Mouse (Mus musculus): ENCODE data around the gene Drc3. TPM values are rescaled to one million over a fixed set of nuclear protein-coding genes. Genes with fewer than 3 reads are reported as not detected.

Drc3 gene
- total RNA-seq, 2 experiments from 2014 or later = 0.73 to 1.6 TPM

DNA sequence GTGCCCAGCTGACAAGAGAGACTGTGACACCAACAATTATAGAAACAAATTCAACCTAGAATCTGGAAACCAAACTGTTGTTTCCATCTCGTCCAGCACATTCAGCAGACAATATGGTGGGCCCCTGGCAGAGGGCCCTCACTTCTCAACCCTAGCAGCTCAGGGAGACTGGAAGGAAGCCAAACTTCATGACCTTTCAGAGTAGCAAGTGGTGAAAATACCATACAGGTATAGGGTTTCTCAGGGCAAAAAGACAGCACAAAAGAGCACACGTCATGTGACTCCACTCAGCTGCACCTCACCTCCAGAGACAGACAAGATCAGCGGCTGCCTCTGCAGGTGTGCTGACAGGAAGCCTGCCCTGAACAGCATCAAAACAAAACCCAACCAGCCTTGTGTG is 19.0 kb upstream of the Drc3 start:
- no peak for DNase-seq (ENCODE audit: low spot score in 2 of 2)

DNA sequence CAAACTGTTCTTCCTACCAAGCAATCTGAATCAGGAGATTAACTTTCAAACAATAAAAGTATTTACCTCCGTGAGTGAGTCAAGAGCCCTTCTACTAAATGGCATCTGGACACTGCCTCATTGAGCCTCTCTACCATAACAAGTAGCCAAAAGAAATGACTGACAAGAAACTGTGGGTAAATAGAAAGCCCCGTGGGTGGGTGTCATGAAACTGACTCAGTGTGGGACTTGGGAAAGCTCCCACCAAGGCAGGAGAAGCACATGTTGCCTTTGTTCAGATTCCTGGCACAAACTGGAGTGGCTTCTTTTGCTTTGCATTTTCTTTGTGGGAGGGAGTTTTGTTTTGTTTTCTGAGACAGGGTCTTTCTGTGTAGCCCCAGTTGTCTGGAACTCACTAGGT is 17.4 kb upstream of the Drc3 start:
- DNase-seq (ENCODE audit: low spot score in 2 of 2) = no peak

DNA sequence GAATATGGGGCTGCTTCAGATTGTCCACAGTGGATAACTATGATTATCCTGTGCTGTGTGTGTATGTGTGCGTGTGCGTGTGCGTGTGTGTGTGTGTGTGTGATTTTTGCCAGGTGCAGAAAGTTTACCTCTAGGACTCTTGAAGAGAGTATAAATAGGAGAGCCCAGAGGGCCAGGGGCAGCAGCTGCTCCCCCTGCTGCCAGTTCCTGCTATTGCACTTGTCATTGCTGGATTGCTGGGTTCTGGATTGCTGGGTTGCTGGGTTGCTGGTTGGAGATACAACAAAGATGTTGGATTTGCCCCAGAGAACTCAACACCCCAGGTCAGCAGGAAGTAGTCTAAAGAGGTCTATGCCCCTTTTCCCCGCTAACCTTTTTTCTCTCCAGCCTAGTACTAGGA is 14.8 kb upstream of the Drc3 start:
- peak; percentile 49 to 53 for DNase-seq (ENCODE audit: low spot score in 2 of 2)

DNA sequence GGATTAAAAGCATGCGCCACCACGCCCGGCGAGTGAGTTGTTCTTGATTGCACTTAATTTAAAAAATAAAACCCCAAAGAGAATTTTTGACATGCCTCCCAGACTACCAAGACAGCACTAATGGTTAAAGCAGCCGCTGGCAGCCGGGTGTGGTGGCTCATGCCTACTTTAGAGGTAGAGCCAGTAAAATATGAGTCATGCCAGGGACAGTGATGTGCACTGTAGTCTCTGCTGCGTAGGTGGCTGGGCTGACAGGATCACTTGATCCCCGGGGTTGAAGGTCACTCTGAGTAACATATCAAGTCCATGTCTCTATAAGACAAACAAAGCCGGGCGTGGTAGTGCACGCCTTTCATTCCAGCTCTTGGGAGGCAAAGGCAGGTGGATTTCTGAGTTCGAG is 13.8 kb upstream of the Drc3 start:
- DNase-seq (ENCODE audit: low spot score in 2 of 2) = no peak

DNA sequence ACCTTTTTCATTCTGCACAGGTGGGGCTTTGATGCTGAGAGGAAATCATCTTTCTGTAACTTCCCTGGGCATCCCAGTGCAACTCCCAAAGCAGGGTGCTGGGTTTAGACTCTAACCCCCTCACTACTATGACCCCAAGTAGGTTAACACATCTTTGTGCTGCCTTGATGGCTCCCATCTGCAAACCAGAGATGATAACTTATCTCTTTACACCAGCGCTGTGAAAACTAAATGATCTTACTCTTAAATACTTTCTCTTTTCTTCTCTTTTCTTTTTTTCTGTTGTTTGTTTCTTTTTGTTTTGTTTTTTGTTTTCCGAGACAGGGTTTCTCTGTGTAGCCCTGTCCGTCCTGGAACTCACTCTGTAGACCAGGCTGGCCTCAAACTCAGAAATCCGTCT is 7.3 kb upstream of the Drc3 start:
- DNase-seq (ENCODE audit: low spot score in 2 of 2) = no peak

DNA sequence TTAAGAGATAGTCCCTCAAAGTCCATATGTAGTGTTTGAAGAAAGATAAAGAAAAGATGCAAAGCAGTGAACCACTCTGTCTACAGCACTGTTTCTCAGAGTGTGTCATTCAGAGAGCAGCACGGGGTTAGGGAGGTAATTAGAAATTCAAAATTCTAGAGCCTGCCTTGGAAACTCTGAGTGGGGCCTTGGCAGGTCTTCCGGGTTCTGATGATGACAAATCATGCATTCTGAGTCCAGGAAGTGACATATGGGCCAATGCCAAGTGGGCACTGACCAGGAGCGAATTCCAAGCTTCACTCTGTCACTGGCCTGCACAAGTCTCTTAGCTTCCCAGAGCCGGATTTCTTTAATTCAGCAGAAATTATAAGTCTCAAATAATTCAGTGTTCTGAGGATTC is 6.6 kb upstream of the Drc3 start:
- DNase-seq (ENCODE audit: low spot score in 2 of 2) = peak; percentile 45 to 46

DNA sequence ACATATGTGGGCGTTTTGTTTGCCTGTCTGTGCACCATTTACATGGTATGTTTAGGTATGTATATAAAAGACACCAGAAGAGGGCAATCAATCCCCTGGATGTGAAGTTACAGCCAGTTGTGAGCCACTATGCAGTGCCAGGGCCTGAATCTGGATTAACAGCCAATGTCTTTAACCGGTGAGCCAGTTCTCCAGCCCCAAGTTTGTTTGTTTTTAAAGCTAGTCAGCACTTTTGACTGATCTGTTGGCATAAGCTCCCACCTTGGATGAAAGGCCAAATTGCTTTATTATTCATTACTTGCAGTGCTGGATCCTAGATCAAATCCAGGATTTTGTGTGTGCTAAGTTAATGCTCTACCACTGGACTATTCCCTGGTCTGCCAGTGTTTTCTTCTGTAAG is 1.7 kb upstream of the Drc3 start:
- DNase-seq (ENCODE audit: low spot score in 2 of 2) = no peak

DNA sequence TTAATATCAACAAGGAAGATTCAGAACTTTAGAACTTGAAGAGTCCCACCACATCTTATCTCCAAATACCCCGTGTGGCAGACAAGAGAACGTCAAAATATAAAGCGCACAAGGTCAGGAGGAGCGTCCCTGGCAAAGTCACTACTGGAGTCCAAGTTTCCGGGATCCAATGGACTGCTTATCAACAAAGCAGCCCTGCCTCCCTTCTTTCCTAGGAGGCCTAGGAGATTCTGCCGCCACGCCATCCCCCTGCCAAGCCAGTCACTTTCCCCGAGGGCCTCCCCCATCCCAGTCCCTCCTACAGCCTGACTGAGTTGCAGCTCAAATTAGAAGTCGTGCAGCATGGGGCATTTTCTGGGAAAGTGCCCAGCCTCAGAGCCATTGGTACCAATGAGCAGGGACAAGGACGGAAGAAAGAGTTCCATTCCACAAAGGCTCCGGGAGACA is 1.2 kb upstream of the Drc3 start:
- no peak for DNase-seq (ENCODE audit: low spot score in 2 of 2)

DNA sequence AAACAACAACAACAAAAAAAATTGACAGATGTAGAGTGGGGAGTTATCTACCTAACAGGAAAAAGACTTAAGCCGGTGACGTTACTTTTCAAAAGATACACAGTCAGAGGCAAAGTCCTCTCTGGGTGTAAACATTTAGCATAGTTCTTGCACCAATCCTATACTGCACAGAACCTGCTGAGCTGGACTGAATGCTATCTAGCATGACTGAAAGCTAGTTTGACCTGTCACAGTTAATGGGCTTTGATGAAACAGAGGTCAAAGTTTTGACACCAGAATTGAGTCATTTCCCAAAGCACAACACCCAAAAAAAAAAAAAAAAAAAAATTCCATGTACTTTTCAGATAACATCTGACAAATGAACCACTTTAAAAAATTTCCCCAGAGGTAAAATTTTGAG is 2.8 kb downstream of the Drc3 start:
- no peak for DNase-seq (ENCODE audit: low spot score in 2 of 2)

DNA sequence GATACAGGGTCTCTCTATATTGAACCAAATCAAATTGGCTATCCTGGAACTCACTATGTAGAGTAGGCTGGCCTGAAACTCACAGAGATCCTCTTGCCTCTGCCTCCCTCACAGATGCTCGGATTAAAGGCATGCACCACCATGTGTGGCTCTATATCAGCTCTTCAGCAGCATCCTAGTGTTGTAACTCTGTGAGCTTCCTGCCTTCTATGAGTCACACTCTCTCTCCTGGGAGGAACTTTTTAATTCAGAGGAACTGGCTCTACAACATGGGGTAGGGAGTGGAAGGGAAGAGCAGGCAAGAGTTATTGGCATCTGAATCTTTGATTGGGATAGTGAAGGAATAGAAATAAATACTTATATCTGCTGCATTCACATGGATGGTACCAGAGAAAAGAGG is 4.0 kb downstream of the Drc3 start:
- no peak for DNase-seq (ENCODE audit: low spot score in 2 of 2)

DNA sequence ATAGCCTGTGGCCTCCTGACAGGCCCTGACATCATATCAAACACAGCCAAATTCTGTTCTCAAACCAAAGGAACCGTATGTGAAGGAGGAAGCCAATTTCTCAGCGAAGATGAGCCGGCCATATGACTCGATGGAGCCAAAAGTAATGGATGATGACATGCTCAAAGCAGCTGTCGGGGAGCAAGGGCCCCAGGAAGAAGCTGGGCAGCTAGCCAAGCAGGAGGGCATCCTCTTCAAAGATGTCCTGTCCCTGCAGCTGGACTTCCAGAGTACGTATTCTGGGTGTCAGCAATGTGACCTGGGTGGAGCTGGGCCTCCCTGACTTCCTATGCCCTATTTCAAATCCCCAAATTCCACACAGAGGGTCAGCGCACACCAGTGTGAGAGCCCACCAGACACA is 5.4 kb downstream of the Drc3 start:
- DNase-seq (ENCODE audit: low spot score in 2 of 2) = no peak

DNA sequence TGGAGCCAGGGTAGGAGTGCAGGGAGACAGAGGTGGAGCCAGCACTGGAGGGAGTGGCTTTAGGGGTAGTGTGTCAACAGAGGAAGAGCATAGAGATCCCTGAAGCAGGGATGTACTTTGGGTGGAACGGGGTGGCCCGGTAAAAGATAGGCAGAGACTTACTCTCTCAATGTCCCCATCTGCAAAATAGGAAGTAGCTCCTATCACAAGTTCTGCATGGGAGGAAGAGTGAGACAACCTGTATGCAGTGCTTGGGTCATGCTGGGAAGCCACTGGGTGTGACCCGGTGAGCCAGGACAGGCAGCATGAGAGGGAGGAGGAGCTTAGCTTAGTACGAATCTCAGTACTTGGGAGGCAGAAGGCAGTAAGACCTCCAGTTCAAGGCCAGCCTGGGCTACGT is 6.0 kb downstream of the Drc3 start:
- no peak for DNase-seq (ENCODE audit: low spot score in 2 of 2)

DNA sequence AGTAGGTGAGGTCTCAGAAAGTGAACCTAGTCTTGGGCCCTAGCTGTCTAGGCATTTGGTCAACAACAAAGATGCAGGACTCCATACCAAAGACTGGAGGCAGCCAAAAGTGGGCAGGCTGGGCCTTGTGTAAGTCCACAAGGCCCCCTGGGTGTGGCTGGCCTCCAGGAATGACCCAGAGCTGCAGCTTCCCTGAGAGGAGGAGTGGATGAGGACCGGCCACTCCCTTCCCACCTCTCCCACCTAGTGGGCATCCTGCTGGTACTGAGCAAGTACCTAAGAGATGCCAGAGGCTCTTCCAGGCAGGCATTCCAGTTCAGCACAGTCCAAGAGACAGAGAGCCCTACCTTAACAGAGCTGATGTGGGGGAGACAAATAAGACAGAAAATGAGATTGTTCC is 6.8 kb downstream of the Drc3 start:
- no peak for DNase-seq (ENCODE audit: low spot score in 2 of 2)

DNA sequence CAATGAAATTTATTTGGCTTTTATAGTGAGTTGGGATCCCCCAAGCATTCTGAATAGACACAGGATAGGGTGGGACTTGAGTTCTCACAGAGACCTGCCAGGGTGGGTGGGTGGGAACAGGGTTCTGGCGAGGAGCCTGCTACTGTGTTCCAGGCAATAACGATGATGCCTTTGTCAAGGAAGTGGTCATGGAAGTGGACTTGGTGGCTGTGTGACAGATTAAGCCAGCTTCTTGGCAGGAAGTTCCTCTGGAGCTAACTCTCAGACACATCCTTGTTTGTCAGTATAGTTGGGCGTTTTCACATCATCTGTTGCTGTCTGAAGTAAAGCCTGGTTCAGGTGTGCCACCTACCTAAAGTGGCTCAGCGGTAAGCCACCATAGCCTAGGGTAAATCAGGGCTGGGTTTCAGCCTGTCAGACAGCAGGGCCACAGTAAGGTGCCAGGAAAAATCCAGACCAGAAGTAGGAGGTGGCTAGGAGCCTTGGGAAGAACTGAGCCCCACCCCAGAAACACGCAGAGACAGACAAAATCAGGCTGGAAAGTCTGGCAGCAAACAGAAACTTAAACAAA is 7.6 kb downstream of the Drc3 start:
- DNase-seq (ENCODE audit: low spot score in 2 of 2) = no peak

DNA sequence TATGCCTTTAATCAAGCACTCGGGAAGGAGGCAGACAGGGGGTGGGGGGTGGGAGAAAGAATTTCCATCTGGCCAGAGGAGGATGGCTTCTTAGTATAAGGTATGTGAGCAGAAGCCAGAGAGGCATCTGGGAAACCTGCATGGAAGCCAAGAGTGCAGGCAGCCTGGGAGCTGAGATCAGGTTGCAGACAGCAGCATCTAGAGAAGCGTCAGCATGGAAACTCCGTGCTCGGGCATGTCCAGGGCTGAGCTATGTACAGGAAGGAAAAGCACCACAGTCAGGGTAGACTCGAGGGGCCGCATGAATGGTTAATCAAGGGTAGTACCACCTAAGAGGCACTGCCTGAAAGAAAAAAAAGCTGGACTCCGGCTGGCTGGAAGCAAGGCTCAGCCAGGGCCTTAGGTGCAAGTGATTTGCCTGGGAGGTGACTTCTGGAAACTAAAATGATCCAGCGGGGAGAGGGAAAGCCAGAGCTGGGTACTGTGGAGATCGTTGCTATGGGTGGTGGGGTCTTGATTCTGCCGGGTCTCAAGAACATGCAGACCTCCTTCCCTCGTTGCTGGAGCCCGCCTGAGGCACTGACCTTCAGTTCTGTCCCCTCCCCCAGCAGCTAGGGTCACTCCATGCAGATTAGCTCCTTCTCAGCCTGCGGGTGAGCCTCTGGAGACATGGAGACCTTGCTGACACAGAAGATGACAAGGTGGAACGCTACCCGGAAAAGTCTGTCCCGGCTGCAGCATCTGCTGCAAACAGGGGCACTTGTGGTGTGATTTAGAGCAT is 13.3 kb downstream of the Drc3 start:
- no peak for DNase-seq (ENCODE audit: low spot score in 2 of 2)

DNA sequence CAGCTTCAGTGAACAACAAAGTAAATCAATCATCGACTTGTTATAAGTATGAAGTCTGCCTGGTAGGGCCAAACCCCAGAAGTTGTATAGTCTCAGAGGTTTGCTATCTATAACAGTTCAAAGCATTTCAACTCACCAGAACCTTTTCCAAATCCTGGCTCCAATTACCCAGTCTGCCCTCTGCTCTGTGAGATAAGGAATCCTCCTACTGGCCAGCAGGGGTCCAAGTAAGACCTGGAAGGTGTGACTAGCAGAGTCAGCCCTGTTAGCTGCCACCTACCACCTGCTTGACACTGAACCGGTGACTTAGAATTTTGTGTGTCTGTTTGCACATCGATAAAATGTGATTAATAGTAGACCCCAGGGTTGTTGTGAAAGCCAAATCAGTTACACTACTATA is 14.1 kb downstream of the Drc3 start:
- DNase-seq (ENCODE audit: low spot score in 2 of 2) = no peak

DNA sequence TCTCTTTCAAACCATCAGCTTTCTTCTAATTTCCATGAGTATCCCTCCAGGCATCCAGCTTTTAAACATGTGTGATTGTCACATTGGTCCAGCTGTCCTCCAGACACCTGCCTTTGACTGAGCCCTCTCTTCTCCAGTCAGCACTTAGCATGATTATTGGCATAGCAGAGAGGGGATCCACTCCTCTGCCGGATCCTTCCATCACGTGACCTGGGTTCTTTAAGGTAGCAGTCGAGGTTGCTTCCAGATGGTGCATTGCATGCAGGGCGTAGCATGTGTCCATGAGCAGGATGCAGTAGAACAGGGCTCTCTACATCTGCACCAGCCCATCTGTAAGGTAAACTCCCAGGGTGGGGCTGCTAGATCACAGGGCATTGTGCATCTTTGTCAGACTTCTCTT is 15.8 kb downstream of the Drc3 start:
- no peak for DNase-seq (ENCODE audit: low spot score in 2 of 2)

DNA sequence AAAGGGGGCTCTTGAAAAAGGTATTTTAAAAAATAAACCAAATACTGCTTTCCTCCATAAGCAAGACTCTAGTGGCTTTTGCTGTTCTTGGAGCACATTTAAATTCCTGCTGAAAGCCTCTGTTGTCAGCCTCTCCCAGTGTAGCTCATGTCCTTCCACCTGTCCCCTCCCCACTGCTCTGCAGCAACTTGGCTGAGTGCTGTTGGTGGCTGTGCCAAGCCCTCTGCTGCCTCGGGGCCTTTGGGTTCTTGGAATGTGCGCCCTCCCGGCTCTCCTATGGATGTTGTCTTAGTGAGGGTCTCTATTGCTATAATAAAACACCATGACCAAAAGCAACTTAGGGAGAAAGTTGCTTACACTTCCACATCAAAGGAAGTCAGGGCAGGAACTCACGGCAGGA is 16.3 kb downstream of the Drc3 start:
- no peak for DNase-seq (ENCODE audit: low spot score in 2 of 2)

DNA sequence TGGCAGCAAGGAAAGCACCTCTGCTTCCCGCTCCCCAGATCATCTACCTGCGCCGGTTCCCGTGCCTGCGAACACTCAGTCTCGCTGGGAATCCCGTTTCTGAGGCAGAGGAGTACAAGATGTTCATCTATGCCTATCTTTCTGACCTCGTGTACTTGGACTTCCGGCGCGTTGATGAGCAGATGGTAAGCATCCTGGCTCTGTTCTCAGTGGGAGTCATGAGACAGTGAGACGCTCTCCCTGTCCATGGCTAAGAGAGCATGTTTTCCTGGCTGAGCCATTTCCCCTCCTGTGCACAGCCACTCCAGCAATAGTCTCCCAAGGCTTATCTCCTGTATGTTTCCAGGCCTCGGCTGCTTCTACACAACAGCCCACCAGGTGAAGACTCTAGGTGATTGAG is 17.3 kb downstream of the Drc3 start:
- DNase-seq (ENCODE audit: low spot score in 2 of 2) = no peak

DNA sequence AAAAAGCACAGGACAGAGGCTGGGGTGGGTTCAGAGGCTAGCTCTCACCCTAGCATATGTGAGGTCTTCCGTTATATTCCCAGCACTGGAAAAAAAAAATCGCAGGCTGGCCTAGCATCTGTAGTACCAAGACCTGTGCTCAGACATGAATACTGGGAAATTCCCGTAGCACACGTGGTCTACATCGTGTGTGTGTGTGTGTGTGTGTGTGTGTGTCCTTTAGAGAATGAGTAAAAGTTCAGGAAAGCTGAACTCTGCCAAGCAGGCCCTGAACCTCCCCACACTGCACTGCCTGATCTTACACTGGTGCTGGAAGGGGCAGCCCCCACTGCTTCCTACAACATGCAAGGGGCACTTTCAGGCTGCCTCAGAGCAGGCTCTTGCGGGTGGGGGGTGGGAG is 21.4 kb downstream of the Drc3 start:
- DNase-seq (ENCODE audit: low spot score in 2 of 2) = no peak

DNA sequence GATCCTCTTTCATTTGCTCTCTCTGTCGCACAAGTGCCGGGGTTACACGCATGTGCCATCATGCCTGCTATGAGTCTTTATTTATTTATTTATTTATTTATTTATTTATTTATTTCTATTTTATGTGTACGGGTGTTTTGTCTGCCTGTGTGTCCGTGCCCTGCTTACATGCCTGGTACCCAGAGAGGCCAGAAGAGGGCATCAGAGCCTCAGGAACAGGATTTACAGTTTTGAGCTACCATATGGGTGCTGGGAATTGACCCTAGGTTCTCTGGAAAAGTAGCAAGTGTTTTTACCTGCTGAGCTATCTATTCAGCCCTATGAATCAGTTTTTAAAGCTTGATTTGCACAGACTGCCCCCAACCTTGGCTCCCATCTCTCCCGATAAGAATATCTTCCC is 30.4 kb downstream of the Drc3 start:
- DNase-seq (ENCODE audit: low spot score in 2 of 2) = no peak

DNA sequence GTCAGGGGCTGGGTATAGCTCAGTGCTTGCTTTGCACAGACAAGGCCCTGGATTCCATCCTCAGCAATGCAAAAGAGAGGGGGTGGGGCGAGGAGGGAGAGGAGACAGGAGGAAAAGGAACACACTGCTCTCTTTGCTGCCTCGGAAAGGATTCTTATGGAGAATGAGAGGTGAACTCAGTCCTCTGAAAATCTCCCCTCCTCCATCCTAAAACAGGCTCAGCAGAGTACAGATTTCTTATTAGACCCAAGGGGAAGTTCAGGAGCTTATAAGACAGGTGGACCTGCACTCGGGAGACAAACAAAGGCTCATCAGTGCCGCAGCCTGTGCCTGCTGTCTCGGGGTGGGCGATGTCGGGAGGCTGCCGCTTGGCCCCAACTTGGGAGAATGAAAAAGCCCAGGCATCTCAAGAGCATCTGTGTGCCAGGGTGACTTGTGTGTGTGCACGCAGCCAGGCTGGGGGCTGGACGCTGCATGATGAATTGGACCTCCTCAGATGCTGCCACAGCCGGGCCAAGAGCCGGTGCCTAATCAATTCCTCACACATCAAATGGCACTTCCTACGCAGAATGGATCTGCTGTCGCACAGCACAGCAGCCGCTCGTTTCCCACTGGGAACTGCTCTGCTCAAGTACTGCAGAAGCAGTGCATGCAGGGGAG is 31.8 kb downstream of the Drc3 start:
- no peak for DNase-seq (ENCODE audit: low spot score in 2 of 2)

DNA sequence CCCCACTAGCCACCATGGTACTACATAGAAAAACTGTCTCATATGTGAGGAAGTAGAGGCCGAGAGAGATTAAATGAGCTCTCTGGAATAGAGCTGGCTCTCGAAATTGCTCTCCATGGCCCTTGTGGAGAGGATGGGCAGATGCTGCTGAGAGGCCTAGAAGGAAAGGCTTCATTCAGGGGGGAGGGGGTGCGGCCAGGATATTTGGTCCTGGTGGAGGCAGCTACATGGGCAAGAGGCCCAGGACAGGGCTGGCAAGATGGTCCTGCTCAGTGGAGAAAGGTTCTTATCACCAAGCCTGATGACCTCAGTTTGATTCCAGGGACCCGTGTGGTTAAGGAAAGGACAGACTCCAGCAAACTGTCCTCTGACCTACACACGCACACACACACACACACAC is 32.8 kb downstream of the Drc3 start:
- no peak for DNase-seq (ENCODE audit: low spot score in 2 of 2)
